Mouse (Mus musculus): ENCODE data around the gene Idh3a. TPM values are rescaled to one million over a fixed set of nuclear protein-coding genes. Genes with fewer than 3 reads are reported as not detected.

The Idh3a gene
- 10 to 100 TPM in 1 of 2 experiments, 1 to 10 TPM in 1; 7.3 to 24.2 TPM for polyA plus RNA-seq (2012; fragmentation: generic; extraction: Trizol)

GRCm38 (mm10) chr9:54586199-54587061 lies at the start of gene Idh3a:
Idh3a (plus strand) TSS chr9:54586334.

GRCm38 (mm10) chr9:54538684-54539083 lies 47.5 kb upstream of the Idh3a start, which contains the start of gene Sh2d7:
Sh2d7 (plus strand) TSS chr9:54538984.

GRCm38 (mm10) chr9:54559771-54560471 lies 26.2 kb upstream of the Idh3a start, which contains the start of gene Cib2:
Cib2 (minus strand) TSS chr9:54560218.

Other genes with a start within 250 kb of the Idh3a start
- gene Dmxl2, start 84.7 kb upstream of the Idh3a start, polyA plus RNA-seq (2012; fragmentation: generic; extraction: Trizol) = under 1 TPM; 0.04 to 0.33 TPM
- gene Sh2d7, start 47.4 kb upstream of the Idh3a start, polyA plus RNA-seq (2012; fragmentation: generic; extraction: Trizol) = under 1 TPM in 1 of 2 experiments, not detected in 1; 0.08 TPM
- 1 to 10 TPM in 1 of 2 experiments, under 1 TPM in 1; 0.12 to 2.0 TPM for gene Cib2, start 26.1 kb upstream of the Idh3a start, polyA plus RNA-seq (2012; fragmentation: generic; extraction: Trizol)
- gene Acsbg1, start 75.5 kb downstream of the Idh3a start, polyA plus RNA-seq (2012; fragmentation: generic; extraction: Trizol) = 10 to 100 TPM in 1 of 2 experiments, 1 to 10 TPM in 1; 2.5 to 10.2 TPM
- 1 to 10 TPM in 1 of 2 experiments, under 1 TPM in 1; 0.54 to 6.9 TPM for gene Dnaja4, start 112.5 kb downstream of the Idh3a start, polyA plus RNA-seq (2012; fragmentation: generic; extraction: Trizol)
- 100 to 1,000 TPM in 1 of 2 experiments, 10 to 100 TPM in 1; 10.3 to 164 TPM for gene Wdr61, start 148.2 kb downstream of the Idh3a start, polyA plus RNA-seq (2012; fragmentation: generic; extraction: Trizol)
- 1 to 10 TPM in 1 of 2 experiments, under 1 TPM in 1; 0.08 to 4.6 TPM for gene Crabp1, start 178.4 kb downstream of the Idh3a start, polyA plus RNA-seq (2012; fragmentation: generic; extraction: Trizol)